Mouse (Mus musculus) lung, adult 2 months (tissue): Measurements from ENCODE around the gene Olfr1009.

Experiments used
- CTCF ChIP-seq: fragments of 200-500 bp; IDR thresholded peaks from 2 replicates; pipeline ENCODE4 v1.5.1; 2011; ENCODE audit warnings: mild to moderate bottlenecking, low read length, control low read depth; ENCODE audit not compliant: insufficient read depth
- POLR2A ChIP-seq: fragments of 200-500 bp; IDR thresholded peaks from 2 replicates; pipeline ENCODE4 v1.6.1; 2011; ENCODE audit warnings: low read depth, mild to moderate bottlenecking, control low read depth, low read length, borderline replicate concordance; ENCODE audit errors: extremely low read depth

- TF ChIP-seq POLR2A, result no peak
- TF ChIP-seq CTCF, result no peak
Measured at GRCm38 (mm10) chr2:85772413-85772812, 57.2 kb downstream of the Olfr1009 start, which contains the start of gene Olfr1014.
